Mouse (Mus musculus): ENCODE measurements around the gene Wdfy2. TPM values are rescaled to one million over a fixed set of nuclear protein-coding genes. Genes with fewer than 3 reads are reported as not detected.
"Not testable (repeated sequence)": the region's sequence is repeated elsewhere in the genome, so short reads cannot be mapped to it uniquely, and the experiment has no call there.

The Wdfy2 gene
- polyA plus RNA-seq, 1 experiment from 2014 or later: 17.9 TPM

GRCm38 (mm10) chr14:62891401-62891800 lies 53.9 kb downstream of the Wdfy2 start:
- no peak for ATAC-seq (replicated peaks; ENCODE audit: low FRiP score)
- Histone ChIP-seq H3K4me2 (ENCODE audit: low read depth, low read length, severe bottlenecking) (no peak overlapping the region), H3K4me3 (ENCODE audit: low read depth, low read length) (no peak overlapping the region), H3K9ac (ENCODE audit: low read length) (no peak overlapping the region), H3K9me3 (ENCODE audit: control insufficient read depth, low read length) (no peaks in the 10 kb centered on the region), H3K4me1 (replicated peaks; ENCODE audit: control insufficient read depth, insufficient read depth, low read length) (no peaks in the 10 kb centered on the region), H3K36me3 (ENCODE audit: control insufficient read depth, insufficient read depth, low read length) (no peaks in the 10 kb centered on the region), H3K27ac (ENCODE audit: low read depth, low read length) (no peak overlapping the region), H3K27me3 (ENCODE audit: control insufficient read depth, insufficient read depth, low read length) (no peaks in the 10 kb centered on the region)
- WGBS: 95% methylated on average over 3 of the region's 3 CpGs
- DNase-seq (ENCODE audit: low spot score): no peak

GRCm38 (mm10) chr14:62892771-62893641 lies 55.5 kb downstream of the Wdfy2 start:
- Histone ChIP-seq H3K9me3 (ENCODE audit: control insufficient read depth, low read length) (no peaks in the 10 kb centered on the region), H3K4me1 (replicated peaks; ENCODE audit: control insufficient read depth, insufficient read depth, low read length) (no peaks in the 10 kb centered on the region), H3K27me3 (ENCODE audit: control insufficient read depth, insufficient read depth, low read length) (no peaks in the 10 kb centered on the region), H3K4me2 (ENCODE audit: low read depth, low read length, severe bottlenecking) (no peak overlapping the region), H3K36me3 (ENCODE audit: control insufficient read depth, insufficient read depth, low read length) (no peaks in the 10 kb centered on the region), H3K27ac (ENCODE audit: low read depth, low read length) (no peak overlapping the region), H3K4me3 (ENCODE audit: low read depth, low read length) (no peak overlapping the region), H3K9ac (ENCODE audit: low read length) (no peak overlapping the region)
- 87% methylated on average over 8 of the region's 8 CpGs for WGBS
- no peak for DNase-seq (ENCODE audit: low spot score)
- no peak for ATAC-seq (replicated peaks; ENCODE audit: low FRiP score)

DNA sequence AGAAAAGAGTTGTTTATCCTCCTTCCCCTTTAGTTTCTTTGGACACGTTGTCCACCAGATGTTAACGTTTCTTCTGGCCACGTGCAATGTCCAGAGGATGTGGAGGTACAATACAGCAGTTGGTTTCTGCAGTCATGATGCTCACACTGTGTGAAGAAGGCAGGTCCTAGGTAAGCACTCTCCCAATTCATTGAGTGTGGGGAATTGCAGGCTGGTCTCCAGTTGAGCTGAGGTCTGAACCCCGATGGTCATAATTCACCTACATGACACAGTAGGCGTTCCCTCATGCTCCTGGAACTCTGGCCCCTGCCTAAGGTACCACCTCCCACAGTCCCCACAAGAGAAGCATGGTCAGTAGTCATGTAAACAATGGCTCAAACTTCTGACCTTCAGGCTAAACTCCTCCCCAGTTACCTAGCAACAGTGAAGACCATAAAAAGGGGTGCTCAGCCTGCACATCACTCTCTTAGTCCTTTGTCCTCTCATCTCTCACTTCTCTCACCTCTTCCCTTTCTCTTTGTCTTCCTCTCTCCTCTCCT lies 56.2 kb downstream of the Wdfy2 start:
- not testable (repeated sequence) for H3K4me2 ChIP-seq (ENCODE audit: low read depth, low read length, severe bottlenecking); ATAC-seq (replicated peaks; ENCODE audit: low FRiP score); H3K27ac ChIP-seq (ENCODE audit: low read depth, low read length); H3K9ac ChIP-seq (ENCODE audit: low read length); H3K9me3 ChIP-seq (ENCODE audit: control insufficient read depth, low read length); H3K27me3 ChIP-seq (ENCODE audit: control insufficient read depth, insufficient read depth, low read length); H3K36me3 ChIP-seq (ENCODE audit: control insufficient read depth, insufficient read depth, low read length); H3K4me1 ChIP-seq (replicated peaks; ENCODE audit: control insufficient read depth, insufficient read depth, low read length); DNase-seq (ENCODE audit: low spot score); H3K4me3 ChIP-seq (ENCODE audit: low read depth, low read length)
- WGBS: 88% methylated on average over 5 of the region's 5 CpGs

GRCm38 (mm10) chr14:62894924-62895840 lies 57.7 kb downstream of the Wdfy2 start:
- no peak for ATAC-seq (replicated peaks; ENCODE audit: low FRiP score)
- Histone ChIP-seq H3K4me3 (ENCODE audit: low read depth, low read length) (no peak overlapping the region), H3K36me3 (ENCODE audit: control insufficient read depth, insufficient read depth, low read length) (no peaks in the 10 kb centered on the region), H3K27ac (ENCODE audit: low read depth, low read length) (no peak overlapping the region), H3K9me3 (ENCODE audit: control insufficient read depth, low read length) (no peaks in the 10 kb centered on the region), H3K9ac (ENCODE audit: low read length) (no peak overlapping the region), H3K4me1 (replicated peaks; ENCODE audit: control insufficient read depth, insufficient read depth, low read length) (no peaks in the 10 kb centered on the region), H3K27me3 (ENCODE audit: control insufficient read depth, insufficient read depth, low read length) (no peaks in the 10 kb centered on the region), H3K4me2 (ENCODE audit: low read depth, low read length, severe bottlenecking) (no peak overlapping the region)
- 91% methylated on average over 8 of the region's 8 CpGs for WGBS
- DNase-seq (ENCODE audit: low spot score): no peak

DNA sequence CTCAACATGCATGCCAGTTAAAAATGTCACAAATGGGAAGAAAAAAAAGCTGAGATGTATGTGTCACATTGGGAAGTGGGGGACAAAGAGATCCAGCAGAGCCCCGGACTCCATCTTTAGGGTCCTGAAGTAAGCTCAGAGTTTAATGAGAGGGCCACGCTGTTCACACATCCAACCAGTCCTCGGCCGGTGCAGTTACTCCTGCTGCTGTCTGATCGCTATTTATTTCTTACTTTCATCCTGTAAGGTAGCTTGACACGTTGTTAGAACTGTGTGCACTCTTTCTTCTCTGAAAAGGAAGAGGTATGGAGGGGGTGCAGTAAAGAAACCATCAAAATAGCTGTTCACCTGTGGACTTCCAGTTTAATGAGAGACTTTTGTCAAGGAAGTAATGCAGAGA lies 60.6 kb downstream of the Wdfy2 start:
- no peak for ATAC-seq (replicated peaks; ENCODE audit: low FRiP score)
- Histone ChIP-seq H3K9me3 (ENCODE audit: control insufficient read depth, low read length) (no peaks in the 10 kb centered on the region), H3K9ac (ENCODE audit: low read length) (no peak overlapping the region), H3K4me2 (ENCODE audit: low read depth, low read length, severe bottlenecking) (no peak overlapping the region), H3K27ac (ENCODE audit: low read depth, low read length) (no peak overlapping the region), H3K27me3 (ENCODE audit: control insufficient read depth, insufficient read depth, low read length) (no peaks in the 10 kb centered on the region), H3K4me1 (replicated peaks; ENCODE audit: control insufficient read depth, insufficient read depth, low read length) (no peaks in the 10 kb centered on the region), H3K36me3 (ENCODE audit: control insufficient read depth, insufficient read depth, low read length) (no peaks in the 10 kb centered on the region), H3K4me3 (ENCODE audit: low read depth, low read length) (no peak overlapping the region)
- 83% methylated on average over 6 of the region's 6 CpGs for WGBS
- DNase-seq (ENCODE audit: low spot score): no peak

DNA sequence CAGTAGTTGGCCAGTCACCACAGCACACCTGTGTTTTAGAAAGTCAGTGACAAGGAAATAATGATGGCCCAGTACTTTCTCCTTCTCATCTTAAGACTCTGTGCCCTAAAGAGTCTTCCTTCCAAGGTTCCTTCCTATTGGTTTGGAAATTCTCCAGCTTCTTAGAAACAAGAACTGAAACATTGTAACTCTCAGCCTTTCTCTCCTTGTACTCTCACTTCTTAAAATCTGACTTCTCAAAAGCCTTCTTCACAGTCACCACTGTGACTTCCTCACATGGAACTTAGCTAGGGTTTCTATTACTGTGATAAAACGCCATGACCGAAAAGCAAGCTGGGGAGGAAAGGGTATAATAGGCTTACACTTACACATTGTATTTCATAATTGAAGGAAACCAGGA lies 70.4 kb downstream of the Wdfy2 start:
- no peak for ATAC-seq (replicated peaks; ENCODE audit: low FRiP score)
- Histone ChIP-seq H3K4me3 (ENCODE audit: low read depth, low read length) (no peak overlapping the region), H3K9ac (ENCODE audit: low read length) (no peak overlapping the region), H3K4me1 (replicated peaks; ENCODE audit: control insufficient read depth, insufficient read depth, low read length) (no peaks in the 10 kb centered on the region), H3K36me3 (ENCODE audit: control insufficient read depth, insufficient read depth, low read length) (no peaks in the 10 kb centered on the region), H3K27me3 (ENCODE audit: control insufficient read depth, insufficient read depth, low read length) (no peaks in the 10 kb centered on the region), H3K9me3 (ENCODE audit: control insufficient read depth, low read length) (no peaks in the 10 kb centered on the region), H3K27ac (ENCODE audit: low read depth, low read length) (no peak overlapping the region), H3K4me2 (ENCODE audit: low read depth, low read length, severe bottlenecking) (no peak overlapping the region)
- no peak for DNase-seq (ENCODE audit: low spot score)
- WGBS: 84% methylated on average over 2 of the region's 2 CpGs

DNA sequence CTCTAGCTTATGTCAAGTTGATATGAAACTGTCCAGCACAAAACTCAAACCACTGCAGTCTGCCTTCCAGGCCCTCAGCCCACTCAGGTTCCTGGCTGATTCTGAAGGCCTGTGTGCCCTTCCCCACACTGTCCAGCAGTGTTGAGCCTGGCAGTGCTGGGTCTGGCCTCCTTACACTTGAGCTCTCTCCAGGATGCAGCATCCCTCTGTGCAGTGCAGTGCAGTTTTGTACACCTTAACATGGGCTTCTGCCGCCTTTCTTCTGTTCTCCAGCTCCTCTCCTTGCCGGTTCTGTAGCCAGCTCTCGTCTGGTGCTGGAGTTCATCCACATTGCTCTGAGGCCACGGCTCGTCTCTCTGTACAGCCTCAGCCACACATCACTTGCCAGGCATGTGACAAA lies 71.1 kb downstream of the Wdfy2 start:
- no peak overlapping the region for H3K9ac ChIP-seq (ENCODE audit: low read length)
- WGBS: 91% methylated on average over 5 of the region's 5 CpGs
- no peak for ATAC-seq (replicated peaks; ENCODE audit: low FRiP score)

GRCm38 (mm10) chr14:62910859-62911258 lies 73.4 kb downstream of the Wdfy2 start:
- ATAC-seq (replicated peaks; ENCODE audit: low FRiP score): no peak

More for the DNA sequence above, 71.1 kb downstream of the Wdfy2 start:
- H3K4me2 ChIP-seq (ENCODE audit: low read depth, low read length, severe bottlenecking): no peak overlapping the region
- H3K4me1 ChIP-seq (replicated peaks; ENCODE audit: control insufficient read depth, insufficient read depth, low read length): no peaks in the 10 kb centered on the region
- no peak overlapping the region for H3K4me3 ChIP-seq (ENCODE audit: low read depth, low read length)
- no peaks in the 10 kb centered on the region for H3K9me3 ChIP-seq (ENCODE audit: control insufficient read depth, low read length)
- no peak overlapping the region for H3K27ac ChIP-seq (ENCODE audit: low read depth, low read length)
- no peaks in the 10 kb centered on the region for H3K27me3 ChIP-seq (ENCODE audit: control insufficient read depth, insufficient read depth, low read length)
- DNase-seq (ENCODE audit: low spot score): no peak
- H3K36me3 ChIP-seq (ENCODE audit: control insufficient read depth, insufficient read depth, low read length): no peaks in the 10 kb centered on the region

More at GRCm38 (mm10) chr14:62910859-62911258, 73.4 kb downstream of the Wdfy2 start:
- Histone ChIP-seq H3K36me3 (ENCODE audit: control insufficient read depth, insufficient read depth, low read length) (no peaks in the 10 kb centered on the region), H3K27me3 (ENCODE audit: control insufficient read depth, insufficient read depth, low read length) (no peaks in the 10 kb centered on the region), H3K9ac (ENCODE audit: low read length) (no peak overlapping the region), H3K4me2 (ENCODE audit: low read depth, low read length, severe bottlenecking) (no peak overlapping the region), H3K27ac (ENCODE audit: low read depth, low read length) (no peak overlapping the region), H3K4me3 (ENCODE audit: low read depth, low read length) (no peak overlapping the region), H3K4me1 (replicated peaks; ENCODE audit: control insufficient read depth, insufficient read depth, low read length) (no peaks in the 10 kb centered on the region), H3K9me3 (ENCODE audit: control insufficient read depth, low read length) (no peaks in the 10 kb centered on the region)
- 82% methylated on average over 4 of the region's 4 CpGs for WGBS
- DNase-seq (ENCODE audit: low spot score): no peak
